ENCODE assay signal across 8 mouse cellular contexts in genomic region chr5:36797291-36797690, GRCm38 (mm10). TPM values are rescaled to one million over a fixed set of nuclear protein-coding genes. Genes with fewer than 3 reads are reported as not detected.
DNase-seq lines count a peak whose midpoint lies in the region; ATAC-seq and TF ChIP-seq lines count a peak whose summit lies in the region.

No protein-coding gene starts in this region.

- peaks cover 12% of the 10 kb centered on the region; the same call in 1 of the 2 replicates for H3K36me3 ChIP-seq in limb, embryonic 14.5 days (ENCODE audit: control insufficient read depth, insufficient read depth, low read length)
- no peaks in the 10 kb centered on the region; the same call in 1 of the 2 replicates for H3K36me3 ChIP-seq in stomach, postnatal 0 days (ENCODE audit: control insufficient read depth, insufficient read depth, low read length)

- DNase-seq in embryo, embryonic 10.5 days (ENCODE audit: low spot score) = peak; percentile 29
- DNase-seq in embryo, embryonic 10 days (ENCODE audit: low spot score) = no peak
- peak; percentile 14 for DNase-seq in thymus, postnatal 14 days
- no peak for DNase-seq in thymus, postnatal 4 days
- DNase-seq in limb, embryonic 14.5 days (ENCODE audit: low spot score) = no peak
- DNase-seq in stomach, postnatal 0 days (ENCODE audit: low spot score) = no peak
- no peak for DNase-seq in left cerebral cortex, adult 9 months (ENCODE audit: low spot score in 2 of 2)
- no peak for DNase-seq in cerebellum, adult 9-11 months

- H3K27ac ChIP-seq in limb, embryonic 14.5 days (replicated peaks; ENCODE audit: low read depth, low read length) = no peak overlapping the region
- no peak overlapping the region for H3K27ac ChIP-seq in stomach, postnatal 0 days (replicated peaks)

- H3K9me3 ChIP-seq in limb, embryonic 14.5 days (ENCODE audit: control insufficient read depth, low read length) = no peaks in the 10 kb centered on the region
- H3K9me3 ChIP-seq in stomach, postnatal 0 days (ENCODE audit: control insufficient read depth, low read length) = no peaks in the 10 kb centered on the region

- no peaks in the 10 kb centered on the region for H3K4me1 ChIP-seq in limb, embryonic 14.5 days (ENCODE audit: control insufficient read depth, insufficient read depth, low read length)
- no peaks in the 10 kb centered on the region for H3K4me1 ChIP-seq in stomach, postnatal 0 days (replicated peaks; ENCODE audit: control insufficient read depth, insufficient read depth)

- ATAC-seq in limb, embryonic 14.5 days (ENCODE audit: low FRiP score, low read depth) = no peak
- no peak for ATAC-seq in stomach, postnatal 0 days (ENCODE audit: low FRiP score, low TSS enrichment)

- no peak for TF ChIP-seq EP300 in stomach, postnatal 0 days (optimal IDR thresholded peaks at IDR 0.05)

- no peak for TF ChIP-seq POLR2A in limb, embryonic 14.5 days (IDR thresholded peaks at IDR 0.05; ENCODE audit: borderline replicate concordance, extremely low read depth, insufficient read depth, insufficient read length)

- no peaks in the 10 kb centered on the region for H3K27me3 ChIP-seq in limb, embryonic 14.5 days (ENCODE audit: control insufficient read depth, insufficient read depth, low read length)
- no peaks in the 10 kb centered on the region for H3K27me3 ChIP-seq in stomach, postnatal 0 days (ENCODE audit: control insufficient read depth, insufficient read depth, low read length)

- H3K4me3 ChIP-seq in limb, embryonic 14.5 days (replicated peaks; ENCODE audit: low read length) = peak overlapping the region; percentile 66
- H3K4me3 ChIP-seq in stomach, postnatal 0 days (ENCODE audit: low read depth, low read length) = no peak overlapping the region

- peak overlapping the region; percentile 72 for H3K4me2 ChIP-seq in limb, embryonic 14.5 days (replicated peaks; ENCODE audit: low read depth, low read length, severe bottlenecking)
- peak overlapping the region; percentile 58; the same call in 1 of the 2 replicates for H3K4me2 ChIP-seq in stomach, postnatal 0 days (replicated peaks; ENCODE audit: low read depth)

- H3K9ac ChIP-seq in limb, embryonic 14.5 days (ENCODE audit: low read depth, low read length, severe bottlenecking) = no peak overlapping the region
- no peak overlapping the region for H3K9ac ChIP-seq in stomach, postnatal 0 days (ENCODE audit: low read length)

- no peak for TF ChIP-seq CTCF in stomach, postnatal 0 days (IDR thresholded peaks at IDR 0.05; ENCODE audit: low read depth)

- 61% methylated on average over 8 of the region's 8 CpGs for WGBS in limb, embryonic 14.5 days
- 48% methylated on average over 8 of the region's 8 CpGs for WGBS in stomach, postnatal 0 days

RNA-seq across cellular contexts. Expression of gene Mrfap1, which starts 0.7 kb away (rescaled TPM):
- polyA plus RNA-seq in limb, embryonic 14.5 days (2012; rRNA removed) = 260 and 273 TPM in 2 replicates
- polyA plus RNA-seq in limb, embryonic 14.5 days (2014; fragmentation: Nextera tagmentation; extraction: Ambion mirVana) = 638 and 692 TPM in 2 replicates
- 310 and 322 TPM in 2 replicates for polyA plus RNA-seq in stomach, postnatal 0 days (2015; fragmentation: Nextera tagmentation; extraction: Ambion mirVana)

RNA-seq across cellular contexts. Expression of gene Man2b2, which starts 33.2 kb away (rescaled TPM):
- polyA plus RNA-seq in limb, embryonic 14.5 days (2012; rRNA removed) = 24.2 and 32.4 TPM in 2 replicates
- 16.5 and 17.5 TPM in 2 replicates for polyA plus RNA-seq in limb, embryonic 14.5 days (2014; fragmentation: Nextera tagmentation; extraction: Ambion mirVana)
- polyA plus RNA-seq in stomach, postnatal 0 days (2015; fragmentation: Nextera tagmentation; extraction: Ambion mirVana) = 16.3 and 18.0 TPM in 2 replicates

RNA-seq across cellular contexts. Expression of gene Bloc1s4, which starts 48.8 kb away (rescaled TPM):
- 25.8 and 35.3 TPM in 2 replicates for polyA plus RNA-seq in limb, embryonic 14.5 days (2012; rRNA removed)
- polyA plus RNA-seq in limb, embryonic 14.5 days (2014; fragmentation: Nextera tagmentation; extraction: Ambion mirVana) = 27.1 and 28.6 TPM in 2 replicates
- polyA plus RNA-seq in stomach, postnatal 0 days (2015; fragmentation: Nextera tagmentation; extraction: Ambion mirVana) = 21.4 and 22.2 TPM in 2 replicates

Comparison
In these comparisons a context has a peak if more than half of its experiments do, and no peak if none do; other contexts are left out.
1. DNase-seq: peak in embryo, embryonic 10.5 days (single experiment) and thymus, postnatal 14 days (single experiment); none in embryo, embryonic 10 days (single experiment), thymus, postnatal 4 days (single experiment), limb, embryonic 14.5 days (single experiment), stomach, postnatal 0 days (single experiment), left cerebral cortex, adult 9 months (0 of 2) and cerebellum, adult 9-11 months (single experiment).